Mouse (Mus musculus) megakaryocyte-erythroid progenitor cell, adult 5-6 weeks (primary cell): ENCODE measurements at regions not wholly inside any gene's neighbourhood (a gene's known extent, or its start where the extent isn't known, plus 50 kb on each side); places are given as distances from the start of the nearest gene placed in this dataset.

Experiments used
- ATAC-seq: replicated peaks from 2 replicates; pipeline ENCODE4 v1.8.0; 2016; ENCODE audit warnings: mild to moderate bottlenecking, inconsistent platforms; ENCODE audit not compliant: severe bottlenecking, poor library complexity, low FRiP score, low TSS enrichment

GRCm38 (mm10) chr10:110647603-110648002, 97.6 kb upstream of the E2f7 start:
- no peak for ATAC-seq

GRCm38 (mm10) chr10:110650107-110650506, 95.1 kb upstream of the E2f7 start:
- no peak for ATAC-seq

GRCm38 (mm10) chr10:110650851-110651250, 94.4 kb upstream of the E2f7 start:
- no peak for ATAC-seq

GRCm38 (mm10) chr10:110654070-110654469, 91.2 kb upstream of the E2f7 start:
- ATAC-seq: no peak

- no peak for ATAC-seq
Observed at GRCm38 (mm10) chr10:110658153-110658695, 87.0 kb upstream of the E2f7 start.

GRCm38 (mm10) chr10:110676503-110676902, 68.7 kb upstream of the E2f7 start:
- ATAC-seq: 0 out of 2 replicates have a peak, but pooled peaks have one; percentile 57
